Mouse (Mus musculus): ENCODE results near the gene Fam81b.

DNA sequence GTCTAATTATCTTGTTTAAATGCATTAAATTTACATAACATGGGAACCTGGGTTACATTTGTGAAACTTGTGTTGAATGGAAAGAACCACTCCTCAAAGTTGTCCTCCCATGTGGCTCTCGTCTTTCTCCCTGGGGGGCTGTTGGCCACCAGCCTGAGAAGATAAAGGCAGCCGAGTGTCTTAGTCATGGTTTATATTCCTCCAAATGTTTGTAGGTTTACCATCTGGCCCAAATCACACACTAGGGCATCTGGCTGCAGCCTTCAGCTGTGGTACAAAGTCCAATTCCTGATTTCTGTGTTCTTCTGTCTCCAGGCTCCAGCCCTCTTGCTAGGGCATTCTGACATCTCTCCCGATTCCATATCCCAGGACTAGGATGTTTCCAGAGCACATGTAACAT, 114.6 kb downstream of the Fam81b start:
- no peak for TF ChIP-seq POLR2A (IDR thresholded peaks at IDR 0.05; ENCODE audit: insufficient read depth, low read length)
- TF ChIP-seq CTCF (IDR thresholded peaks at IDR 0.05; ENCODE audit: low read depth, low read length): no peak
- TF ChIP-seq EP300 (IDR thresholded peaks at IDR 0.05; ENCODE audit: insufficient read depth, low read depth, low read length): no peak

Data from ES-Bruce4 (cell line).